Mouse (Mus musculus): ENCODE results near the gene Nat8f6.
"Not testable (repeated sequence)": the region's sequence is repeated elsewhere in the genome, so short reads cannot be mapped to it uniquely, and the experiment has no call there.

Nat8f6 gene

GRCm38 (mm10) chr6:85835104-85835503 lies 14.3 kb upstream of the Nat8f6 start:
- DNase-seq: not testable (repeated sequence)

- DNase-seq: not testable (repeated sequence)
Observed at GRCm38 (mm10) chr6:85834504-85835100, 13.8 kb upstream of the Nat8f6 start.

GRCm38 (mm10) chr6:85831796-85832321 lies 11.1 kb upstream of the Nat8f6 start, which contains the start of gene Nat8:
Gene Nat8 (minus strand): TSS chr6:85832082.
- no peak for DNase-seq

GRCm38 (mm10) chr6:85829462-85829861 lies 8.7 kb upstream of the Nat8f6 start:
- DNase-seq: no peak

GRCm38 (mm10) chr6:85825886-85826285 lies 5.1 kb upstream of the Nat8f6 start:
- no peak for DNase-seq

- DNase-seq: no peak
Observed at GRCm38 (mm10) chr6:85823382-85824090, 2.8 kb upstream of the Nat8f6 start.

- no peak for DNase-seq
Observed at GRCm38 (mm10) chr6:85822286-85822685, 1.5 kb upstream of the Nat8f6 start.

GRCm38 (mm10) chr6:85818338-85818737 lies 2.4 kb downstream of the Nat8f6 start:
- no peak for DNase-seq

- DNase-seq: no peak
Observed at GRCm38 (mm10) chr6:85813339-85813738, 7.4 kb downstream of the Nat8f6 start.

GRCm38 (mm10) chr6:85810942-85811537 lies 9.7 kb downstream of the Nat8f6 start:
- DNase-seq: not testable (repeated sequence)

GRCm38 (mm10) chr6:85810514-85810913 lies 10.2 kb downstream of the Nat8f6 start:
- not testable (repeated sequence) for DNase-seq

GRCm38 (mm10) chr6:85809784-85810183 lies 11.0 kb downstream of the Nat8f6 start:
- not testable (repeated sequence) for DNase-seq

- not testable (repeated sequence) for DNase-seq
Observed at GRCm38 (mm10) chr6:85803180-85803579, 17.6 kb downstream of the Nat8f6 start.

- DNase-seq: peak in 1 of 2 experiments; percentile 8
Observed at GRCm38 (mm10) chr6:85765532-85765931, 55.2 kb downstream of the Nat8f6 start, which contains the start of gene Nat8f3. Gene Nat8f3 (minus strand): TSS chr6:85765754.

- not testable (repeated sequence) for DNase-seq
Observed at GRCm38 (mm10) chr6:85763127-85764070, 57.4 kb downstream of the Nat8f6 start.

- not testable (repeated sequence) for DNase-seq
Observed at GRCm38 (mm10) chr6:85762678-85763077, 58.1 kb downstream of the Nat8f6 start.

All from spleen, adult 18-20 months (tissue).